Mouse (Mus musculus) kidney, adult 2 months (tissue): ENCODE measurements at regions not wholly inside any gene's neighbourhood (a gene's known extent, or its start where the extent isn't known, plus 50 kb on each side); places are given as distances from the start of the nearest gene placed in this dataset.
A peak's percentile ranks its signal among the peaks of the same experiment; 100 is the strongest.

Experiments used
- DNase-seq: peaks from one replicate; pipeline ENCODE4 v3.0.0; 2021
- H3K27ac ChIP-seq: fragments of 200-500 bp; 2 replicates; pipeline ENCODE4 v1.5.1; 2012; ENCODE audit warnings: low read depth, low read length, control low read depth, inconsistent platforms; ENCODE audit not compliant: insufficient read depth
- H3K27me3 ChIP-seq: fragments of 200-500 bp; replicated peaks from 2 replicates; pipeline ENCODE4 v1.6.1; 2012; ENCODE audit warnings: mild to moderate bottlenecking, moderate library complexity, low read length, inconsistent platforms; ENCODE audit not compliant: control insufficient read depth, insufficient read depth
- H3K36me3 ChIP-seq: fragments of 200-500 bp; 2 replicates; pipeline ENCODE4 v1.6.1; 2012; ENCODE audit warnings: mild to moderate bottlenecking, moderate library complexity, low read length, inconsistent platforms; ENCODE audit not compliant: control insufficient read depth, insufficient read depth
- H3K4me1 ChIP-seq: fragments of 200-500 bp; 2 replicates; pipeline ENCODE4 v1.6.1; 2011; ENCODE audit warnings: low read length; ENCODE audit not compliant: control insufficient read depth, insufficient read depth
- H3K4me3 ChIP-seq: fragments of 200-500 bp; 2 replicates; pipeline ENCODE4 v1.5.1; 2011; ENCODE audit warnings: mild to moderate bottlenecking, low read depth, low read length, control low read depth; ENCODE audit not compliant: insufficient read depth
- CTCF ChIP-seq: fragments of 200-500 bp; conservative IDR thresholded peaks from 2 replicates; pipeline ENCODE4 v1.5.1; 2011; ENCODE audit warnings: low read depth, mild to moderate bottlenecking, control low read depth, low read length, moderate library complexity, mixed read lengths; ENCODE audit not compliant: insufficient read depth, insufficient read length
- POLR2A ChIP-seq: fragments of 200-500 bp; IDR thresholded peaks from one replicate; pipeline ENCODE4 v1.6.1; 2011; ENCODE audit warnings: low read depth, low read length, control low read depth
- WGBS: fragments of 180-500 bp; shearing (Covaris S2); methylation state at CpG from one replicate; pipeline ENCODE4 v1.1.7; 2018; 5-methylcytosine and 5-hydroxymethylcytosine counted together

- 46% methylated on average over 2 of the region's 2 CpGs for WGBS
- Histone ChIP-seq H3K36me3 (no peaks in the 10 kb centered on the region), H3K27ac (no peak overlapping the region), H3K4me1 (no peaks in the 10 kb centered on the region), H3K27me3 (no peaks in the 10 kb centered on the region), H3K4me3 (no peak overlapping the region)
- no peak for DNase-seq
- TF ChIP-seq CTCF (no peak), POLR2A (no peak)
Measured at GRCm38 (mm10) chr9:86095460-86095859, 253.3 kb downstream of the Tpbg start.

- no peaks in the 10 kb centered on the region for H3K4me1 ChIP-seq
- no peak overlapping the region for H3K27ac ChIP-seq
- no peaks in the 10 kb centered on the region for H3K27me3 ChIP-seq
- WGBS = 16% methylated on average over 1 of the region's 1 CpGs
- TF ChIP-seq POLR2A = no peak
- no peak for TF ChIP-seq CTCF
- no peak overlapping the region for H3K4me3 ChIP-seq
- DNase-seq = peak; percentile 79
- no peaks in the 10 kb centered on the region for H3K36me3 ChIP-seq
Measured at GRCm38 (mm10) chr9:86096246-86096645, 254.1 kb downstream of the Tpbg start.

- TF ChIP-seq POLR2A (no peak), CTCF (no peak)
- Histone ChIP-seq H3K27ac (no peak overlapping the region), H3K27me3 (no peaks in the 10 kb centered on the region), H3K4me1 (no peaks in the 10 kb centered on the region), H3K4me3 (no peak overlapping the region), H3K36me3 (no peaks in the 10 kb centered on the region)
- 93% methylated on average over 1 of the region's 1 CpGs for WGBS
- no peak for DNase-seq
Measured at GRCm38 (mm10) chr9:86099325-86099724, 257.1 kb downstream of the Tpbg start.

- Histone ChIP-seq H3K36me3 (no peaks in the 10 kb centered on the region), H3K27me3 (no peaks in the 10 kb centered on the region), H3K4me1 (no peaks in the 10 kb centered on the region), H3K4me3 (no peak overlapping the region), H3K27ac (no peak overlapping the region)
- no peak for TF ChIP-seq CTCF
- no peak for TF ChIP-seq POLR2A
- no peak for DNase-seq
- 79% methylated on average over 8 of the region's 8 CpGs for WGBS
Measured at GRCm38 (mm10) chr9:86101360-86102086, 259.3 kb downstream of the Tpbg start.

- H3K27me3 ChIP-seq = no peaks in the 10 kb centered on the region
- no peak for DNase-seq
- no peaks in the 10 kb centered on the region for H3K4me1 ChIP-seq
- no peaks in the 10 kb centered on the region for H3K36me3 ChIP-seq
- no peak overlapping the region for H3K27ac ChIP-seq
- 68% methylated on average over 3 of the region's 3 CpGs for WGBS
- H3K4me3 ChIP-seq = no peak overlapping the region
- no peak for TF ChIP-seq POLR2A
- TF ChIP-seq CTCF = no peak
Measured at GRCm38 (mm10) chr9:86103607-86104006, 261.4 kb downstream of the Tpbg start.

GRCm38 (mm10) chr9:86104664-86105063 lies 262.5 kb downstream of the Tpbg start:
- Histone ChIP-seq H3K4me3 (no peak overlapping the region), H3K4me1 (no peaks in the 10 kb centered on the region), H3K27ac (no peak overlapping the region), H3K36me3 (no peaks in the 10 kb centered on the region), H3K27me3 (no peaks in the 10 kb centered on the region)
- TF ChIP-seq POLR2A (no peak), CTCF (no peak)
- DNase-seq = no peak
- WGBS = 85% methylated on average over 3 of the region's 3 CpGs

GRCm38 (mm10) chr9:86105851-86106250 lies 263.7 kb downstream of the Tpbg start:
- Histone ChIP-seq H3K36me3 (no peaks in the 10 kb centered on the region), H3K4me1 (no peaks in the 10 kb centered on the region), H3K27ac (no peak overlapping the region), H3K27me3 (no peaks in the 10 kb centered on the region), H3K4me3 (no peak overlapping the region)
- 43% methylated on average over 3 of the region's 3 CpGs for WGBS
- TF ChIP-seq POLR2A = no peak
- TF ChIP-seq CTCF = no peak
- DNase-seq = no peak
